Mouse (Mus musculus): ENCODE data around the gene Fchsd2.

DNA sequence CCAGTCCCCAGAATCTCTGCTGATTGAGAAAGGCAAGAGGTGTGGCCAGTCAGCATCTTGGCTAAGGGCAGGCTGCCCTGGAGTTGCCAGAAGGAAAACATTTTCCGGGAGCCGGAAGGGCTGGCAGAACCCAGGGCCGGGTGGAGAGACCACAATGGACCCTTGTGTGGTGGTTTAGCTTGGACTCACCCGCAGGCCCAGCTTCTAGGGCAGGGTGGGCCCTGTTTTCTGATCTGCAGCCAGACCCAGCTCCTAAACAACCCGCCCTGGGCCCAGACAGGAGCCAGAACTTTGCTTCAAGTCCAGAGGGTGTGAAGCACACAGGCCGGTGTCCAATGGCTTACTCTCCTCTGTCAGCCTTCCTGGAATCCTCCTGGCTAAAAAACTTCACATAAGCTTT is 30.4 kb upstream of the Fchsd2 start:
- no peak for TF ChIP-seq POLR2A (IDR thresholded peaks at IDR 0.05; ENCODE audit: extremely low read depth, insufficient read depth, low read length)
- TF ChIP-seq CTCF (IDR thresholded peaks at IDR 0.05; ENCODE audit: low read depth, low read length), result no peak
